Mouse (Mus musculus) kidney, embryonic 15.5 days (tissue): ENCODE results near the gene Eif3i. TPM values are rescaled to one million over a fixed set of nuclear protein-coding genes. Genes with fewer than 3 reads are reported as not detected.

ENCODE experiments used
- ATAC-seq: fragments of 200-750 bp; cut with Nextera tagmentation; replicated peaks from 2 replicates; pipeline ENCODE4 v1.8.0; 2017; ENCODE audit warnings: moderate TSS enrichment; ENCODE audit not compliant: low FRiP score
- H3K27ac ChIP-seq: fragments of 300-500 bp; sonication (generic); 2 replicates; pipeline ENCODE4 v1.5.1; 2015; ENCODE audit warnings: mild to moderate bottlenecking, inconsistent platforms
- H3K27me3 ChIP-seq: fragments of 300-500 bp; sonication (generic); 2 replicates; pipeline ENCODE4 v1.6.1; 2015; ENCODE audit warnings: inconsistent platforms
- H3K36me3 ChIP-seq: fragments of 300-500 bp; sonication (generic); 2 replicates; pipeline ENCODE4 v1.6.1; 2015; ENCODE audit warnings: inconsistent platforms
- H3K4me1 ChIP-seq: fragments of 300-500 bp; sonication (generic); 2 replicates; pipeline ENCODE4 v1.6.1; 2015; ENCODE audit warnings: inconsistent platforms
- H3K4me2 ChIP-seq: fragments of 300-500 bp; sonication (generic); 2 replicates; pipeline ENCODE4 v1.6.1; 2015; ENCODE audit warnings: moderate library complexity, mild to moderate bottlenecking, inconsistent platforms
- H3K4me3 ChIP-seq: fragments of 300-500 bp; sonication (generic); replicated peaks from 2 replicates; pipeline ENCODE4 v1.5.1; 2015; ENCODE audit warnings: mild to moderate bottlenecking, inconsistent platforms
- H3K9ac ChIP-seq: fragments of 300-500 bp; sonication (generic); 2 replicates; pipeline ENCODE4 v1.6.1; 2015; ENCODE audit warnings: mild to moderate bottlenecking, inconsistent platforms
- H3K9me3 ChIP-seq: fragments of 300-500 bp; sonication (generic); replicated peaks from 2 replicates; pipeline ENCODE4 v1.6.1; 2016; ENCODE audit warnings: inconsistent platforms
- WGBS: fragments of 180-500 bp; shearing (Covaris S2); methylation state at CpG from one replicate; pipeline ENCODE4 v1.1.7; 2015; ENCODE audit warnings: mixed read lengths; 5-methylcytosine and 5-hydroxymethylcytosine counted together
- polyA plus RNA-seq: library from polyadenylated mRNA; unstranded; fragments of >200 nt; fragmentation: Nextera tagmentation; extraction: Ambion mirVana; gene quantifications from 2 replicates; pipeline ENCODE4 v1.2.1, GENCODE M21; 2015

Gene Eif3i
- polyA plus RNA-seq: 287 and 288 TPM in 2 replicates

- under 1% methylated on average over 74 of the region's 74 CpGs for WGBS
- peak; percentile 89 for ATAC-seq
- H3K36me3 ChIP-seq: peaks cover 71% of the 10 kb centered on the region
These were observed at the start of gene Eif3i, which contains the start of gene Tmem234 for GRCm38 (mm10) chr4:129600233-129601158. Gene Eif3i (minus strand): TSS chr4:129600648. Gene Tmem234 (plus strand): TSS chr4:129600668.

GRCm38 (mm10) chr4:129648656-129649055 lies 48.2 kb upstream of the Eif3i start:
- no peak overlapping the region for H3K27ac ChIP-seq
- WGBS: 77% methylated on average over 1 of the region's 1 CpGs
- H3K27me3 ChIP-seq: no peaks in the 10 kb centered on the region
- no peak overlapping the region for H3K9ac ChIP-seq
- H3K36me3 ChIP-seq: peaks cover 96% of the 10 kb centered on the region
- H3K9me3 ChIP-seq: no peaks in the 10 kb centered on the region
- H3K4me1 ChIP-seq: no peaks in the 10 kb centered on the region
- H3K4me2 ChIP-seq: no peak overlapping the region
- no peak overlapping the region for H3K4me3 ChIP-seq
- no peak for ATAC-seq

More at GRCm38 (mm10) chr4:129600233-129601158, at the start of gene Eif3i, which contains the start of gene Tmem234:
- Histone ChIP-seq H3K4me1 (peaks cover 30% of the 10 kb centered on the region), H3K27me3 (no peaks in the 10 kb centered on the region), H3K4me3 (peak within 1 kb of the TSS; percentile 96), H3K4me2 (peak within 1 kb of the TSS; percentile 84), H3K27ac (peak within 1 kb of the TSS; percentile 84), H3K9me3 (no peaks in the 10 kb centered on the region), H3K9ac (peak within 1 kb of the TSS; percentile 96)

GRCm38 (mm10) chr4:129645204-129645603 lies 44.8 kb upstream of the Eif3i start:
- ATAC-seq: no peak
- Histone ChIP-seq H3K36me3 (peaks cover 66% of the 10 kb centered on the region), H3K9ac (no peak overlapping the region), H3K4me1 (peaks cover 6% of the 10 kb centered on the region), H3K27ac (no peak overlapping the region), H3K4me3 (no peak overlapping the region), H3K4me2 (no peak overlapping the region), H3K9me3 (no peaks in the 10 kb centered on the region), H3K27me3 (no peaks in the 10 kb centered on the region)
- 91% methylated on average over 6 of the region's 6 CpGs for WGBS

GRCm38 (mm10) chr4:129641756-129642155 lies 41.3 kb upstream of the Eif3i start:
- peak overlapping the region; percentile 71 for H3K27ac ChIP-seq
- H3K9me3 ChIP-seq: no peaks in the 10 kb centered on the region
- peak overlapping the region; percentile 81 for H3K4me2 ChIP-seq
- H3K36me3 ChIP-seq: peaks cover 57% of the 10 kb centered on the region
- H3K9ac ChIP-seq: 0 out of 2 replicates have a peak overlapping the region, but pooled peaks have one; percentile 14
- peaks cover 28% of the 10 kb centered on the region for H3K4me1 ChIP-seq
- WGBS: 33% methylated on average over 5 of the region's 5 CpGs
- H3K4me3 ChIP-seq: peak overlapping the region; percentile 74; the same call in 1 of the 2 replicates
- no peaks in the 10 kb centered on the region for H3K27me3 ChIP-seq
- ATAC-seq: no peak

- Histone ChIP-seq H3K27me3 (no peaks in the 10 kb centered on the region), H3K4me1 (peaks cover 28% of the 10 kb centered on the region), H3K36me3 (peaks cover 57% of the 10 kb centered on the region), H3K4me2 (peak within 1 kb of the TSS; percentile 81), H3K9ac (peak within 1 kb of the TSS; percentile 69), H3K4me3 (peak within 1 kb of the TSS; percentile 74), H3K27ac (peak within 1 kb of the TSS; percentile 97), H3K9me3 (no peaks in the 10 kb centered on the region)
- under 1% methylated on average over 60 of the region's 60 CpGs for WGBS
- peak; percentile 97 for ATAC-seq
These were observed 40.4 kb upstream of the Eif3i start, which contains the start of gene Txlna for GRCm38 (mm10) chr4:129640638-129641467. Gene Txlna (minus strand): TSS chr4:129641065.

- H3K9me3 ChIP-seq: no peaks in the 10 kb centered on the region
- no peaks in the 10 kb centered on the region for H3K27me3 ChIP-seq
- H3K36me3 ChIP-seq: peaks cover 57% of the 10 kb centered on the region
- H3K9ac ChIP-seq: peak overlapping the region; percentile 69
- peak overlapping the region; percentile 81 for H3K4me2 ChIP-seq
- peak overlapping the region; percentile 74 for H3K4me3 ChIP-seq
- WGBS: 3% methylated on average over 17 of the region's 17 CpGs
- H3K4me1 ChIP-seq: peaks cover 28% of the 10 kb centered on the region
- ATAC-seq: no peak
- H3K27ac ChIP-seq: peak overlapping the region; percentile 97
These were observed 39.7 kb upstream of the Eif3i start for GRCm38 (mm10) chr4:129640101-129640637.

- peaks cover 57% of the 10 kb centered on the region for H3K36me3 ChIP-seq
- ATAC-seq: no peak
- no peak overlapping the region for H3K27ac ChIP-seq
- H3K4me2 ChIP-seq: peak overlapping the region; percentile 81
- WGBS: 84% methylated on average over 15 of the region's 15 CpGs
- no peaks in the 10 kb centered on the region for H3K27me3 ChIP-seq
- H3K4me3 ChIP-seq: peak overlapping the region; percentile 74
- H3K9me3 ChIP-seq: no peaks in the 10 kb centered on the region
- peak overlapping the region; percentile 69 for H3K9ac ChIP-seq
- peaks cover 28% of the 10 kb centered on the region for H3K4me1 ChIP-seq
These were observed 38.8 kb upstream of the Eif3i start for GRCm38 (mm10) chr4:129639221-129639620.

GRCm38 (mm10) chr4:129633852-129634251 lies 33.4 kb upstream of the Eif3i start:
- ATAC-seq: no peak
- H3K9me3 ChIP-seq: no peaks in the 10 kb centered on the region
- H3K9ac ChIP-seq: no peak overlapping the region
- H3K27ac ChIP-seq: no peak overlapping the region
- H3K4me3 ChIP-seq: no peak overlapping the region
- 96% methylated on average over 6 of the region's 6 CpGs for WGBS
- H3K27me3 ChIP-seq: no peaks in the 10 kb centered on the region
- H3K4me2 ChIP-seq: no peak overlapping the region
- H3K36me3 ChIP-seq: peaks cover 98% of the 10 kb centered on the region
- H3K4me1 ChIP-seq: peaks cover 15% of the 10 kb centered on the region

GRCm38 (mm10) chr4:129631867-129632266 lies 31.4 kb upstream of the Eif3i start:
- Histone ChIP-seq H3K36me3 (peaks cover 100% of the 10 kb centered on the region), H3K9ac (no peak overlapping the region), H3K27ac (no peak overlapping the region), H3K4me1 (peaks cover 5% of the 10 kb centered on the region; the same call in 1 of the 2 replicates), H3K4me3 (no peak overlapping the region), H3K4me2 (no peak overlapping the region), H3K9me3 (no peaks in the 10 kb centered on the region), H3K27me3 (no peaks in the 10 kb centered on the region)
- ATAC-seq: no peak
- 89% methylated on average over 12 of the region's 12 CpGs for WGBS

GRCm38 (mm10) chr4:129630944-129631343 lies 30.5 kb upstream of the Eif3i start:
- H3K4me1 ChIP-seq: peaks cover 9% of the 10 kb centered on the region; the same call in 1 of the 2 replicates
- 72% methylated on average over 4 of the region's 4 CpGs for WGBS
- no peak overlapping the region for H3K9ac ChIP-seq

GRCm38 (mm10) chr4:129626035-129626434 lies 25.6 kb upstream of the Eif3i start:
- H3K27me3 ChIP-seq: no peaks in the 10 kb centered on the region
- 77% methylated on average over 6 of the region's 6 CpGs for WGBS
- no peak overlapping the region for H3K4me3 ChIP-seq
- H3K36me3 ChIP-seq: peaks cover 56% of the 10 kb centered on the region
- H3K27ac ChIP-seq: no peak overlapping the region
- H3K9me3 ChIP-seq: no peaks in the 10 kb centered on the region
- no peak overlapping the region for H3K9ac ChIP-seq
- no peak overlapping the region for H3K4me2 ChIP-seq
- ATAC-seq: no peak
- peaks cover 32% of the 10 kb centered on the region for H3K4me1 ChIP-seq

More at GRCm38 (mm10) chr4:129630944-129631343, 30.5 kb upstream of the Eif3i start:
- no peak for ATAC-seq
- no peak overlapping the region for H3K27ac ChIP-seq
- peaks cover 99% of the 10 kb centered on the region for H3K36me3 ChIP-seq
- no peaks in the 10 kb centered on the region for H3K9me3 ChIP-seq
- no peak overlapping the region for H3K4me2 ChIP-seq
- no peak overlapping the region for H3K4me3 ChIP-seq
- H3K27me3 ChIP-seq: no peaks in the 10 kb centered on the region
